Mouse (Mus musculus) kidney, embryonic 14.5 days (tissue): ENCODE data around the gene Smyd4. TPM values are rescaled to one million over a fixed set of nuclear protein-coding genes. Genes with fewer than 3 reads are reported as not detected.

Experiments
- ATAC-seq: fragments of 200-750 bp; cut with Nextera tagmentation; 2 replicates; pipeline ENCODE4 v1.8.0; 2017; ENCODE audit warnings: moderate number of reproducible peaks, mild to moderate bottlenecking, moderate TSS enrichment, moderate library complexity; ENCODE audit not compliant: low FRiP score, low TSS enrichment
- H3K27ac ChIP-seq: fragments of 300-500 bp; sonication (generic); 2 replicates; pipeline ENCODE4 v1.5.1; 2014; ENCODE audit warnings: low read depth, mild to moderate bottlenecking, low read length, moderate library complexity, mixed read lengths
- H3K27me3 ChIP-seq: fragments of 300-500 bp; sonication (generic); 2 replicates; pipeline ENCODE4 v1.6.1; 2014; ENCODE audit warnings: mild to moderate bottlenecking, low read length; ENCODE audit not compliant: control insufficient read depth, insufficient read depth
- H3K36me3 ChIP-seq: fragments of 300-500 bp; sonication (generic); 2 replicates; pipeline ENCODE4 v1.6.1; 2014; ENCODE audit warnings: low read length, mixed read lengths; ENCODE audit not compliant: control insufficient read depth, insufficient read depth
- H3K4me1 ChIP-seq: fragments of 300-500 bp; sonication (generic); 2 replicates; pipeline ENCODE4 v1.6.1; 2014; ENCODE audit warnings: low read length, mixed read lengths; ENCODE audit not compliant: control insufficient read depth, insufficient read depth
- H3K4me2 ChIP-seq: fragments of 300-500 bp; sonication (generic); replicated peaks from 2 replicates; pipeline ENCODE4 v1.6.1; 2014; ENCODE audit warnings: low read depth, mild to moderate bottlenecking, low read length
- H3K4me3 ChIP-seq: fragments of 300-500 bp; sonication (generic); 2 replicates; pipeline ENCODE4 v1.5.1; 2014; ENCODE audit warnings: mild to moderate bottlenecking, low read length
- H3K9ac ChIP-seq: fragments of 300-500 bp; sonication (generic); 2 replicates; pipeline ENCODE4 v1.6.1; 2014; ENCODE audit warnings: low read depth, mild to moderate bottlenecking, low read length, moderate library complexity
- H3K9me3 ChIP-seq: fragments of 300-500 bp; sonication (generic); 2 replicates; pipeline ENCODE4 v1.6.1; 2016; ENCODE audit warnings: low read length; ENCODE audit not compliant: control insufficient read depth
- WGBS: fragments of 180-500 bp; shearing (Covaris S2); extraction: QIAGEN DNeasy Blood & Tissue Kit; methylation state at CpG from one replicate; pipeline ENCODE4 v1.1.7; 2014; 5-methylcytosine and 5-hydroxymethylcytosine counted together
- polyA plus RNA-seq: library from polyadenylated mRNA; unstranded; fragments of >200 nt; fragmentation: Nextera tagmentation; extraction: Ambion mirVana; gene quantifications from 2 replicates; pipeline ENCODE4 v1.2.1, GENCODE M21; 2014

The Smyd4 gene
- polyA plus RNA-seq, 1 experiment from 2014 or later, result 17.8 TPM

DNA sequence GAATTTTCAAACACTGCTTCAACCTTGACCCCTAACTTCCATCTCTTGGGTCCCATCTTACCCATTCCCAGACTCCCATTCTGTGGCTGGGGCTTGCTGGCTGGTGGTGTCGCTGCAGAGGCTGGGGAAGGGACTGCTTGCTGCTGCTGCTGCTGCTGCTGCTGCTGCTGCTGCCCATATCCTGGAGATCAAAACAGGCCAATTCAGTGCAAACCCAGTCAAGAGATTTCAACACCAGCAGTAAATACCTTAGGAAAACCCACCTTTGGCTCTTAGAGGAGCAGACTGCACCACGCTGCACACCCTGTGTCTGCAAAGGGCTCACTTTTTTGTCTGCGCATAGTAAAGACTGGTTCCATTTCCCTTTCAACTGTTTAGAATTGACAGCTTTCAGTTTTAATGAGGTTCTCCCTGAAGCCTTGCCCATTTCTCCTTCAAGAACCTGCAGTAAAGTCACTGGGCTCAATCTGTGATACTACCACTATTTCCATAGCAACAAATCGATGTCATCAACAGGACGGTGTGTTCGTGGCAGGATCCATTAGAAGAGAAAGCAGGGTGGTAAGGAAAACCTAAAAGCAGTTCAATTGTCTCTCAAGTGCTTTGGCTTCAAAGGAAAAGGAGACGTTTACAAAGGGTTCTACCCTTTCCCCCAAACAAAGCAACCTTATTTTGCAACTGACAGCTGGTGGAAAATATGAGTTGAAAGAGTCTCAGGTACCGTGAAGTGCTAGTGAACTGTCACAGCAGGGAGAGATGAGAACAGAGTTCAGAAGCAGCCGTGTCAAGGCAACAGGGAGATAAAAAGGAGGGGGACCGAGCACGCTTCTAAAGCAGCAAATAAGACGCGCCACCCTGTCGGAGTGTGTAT, 29.6 kb upstream of the Smyd4 start:
- no peak for ATAC-seq
- 67% methylated on average over 14 of the region's 14 CpGs for WGBS
- Histone ChIP-seq H3K27me3 (no peaks in the 10 kb centered on the region), H3K36me3 (peaks cover 35% of the 10 kb centered on the region), H3K4me1 (0 out of 2 replicates have a peak, but pooled peaks cover 3% of the 10 kb centered on the region), H3K9ac (no peak overlapping the region), H3K27ac (no peak overlapping the region), H3K4me2 (no peak overlapping the region), H3K9me3 (no peaks in the 10 kb centered on the region), H3K4me3 (no peak overlapping the region)

DNA sequence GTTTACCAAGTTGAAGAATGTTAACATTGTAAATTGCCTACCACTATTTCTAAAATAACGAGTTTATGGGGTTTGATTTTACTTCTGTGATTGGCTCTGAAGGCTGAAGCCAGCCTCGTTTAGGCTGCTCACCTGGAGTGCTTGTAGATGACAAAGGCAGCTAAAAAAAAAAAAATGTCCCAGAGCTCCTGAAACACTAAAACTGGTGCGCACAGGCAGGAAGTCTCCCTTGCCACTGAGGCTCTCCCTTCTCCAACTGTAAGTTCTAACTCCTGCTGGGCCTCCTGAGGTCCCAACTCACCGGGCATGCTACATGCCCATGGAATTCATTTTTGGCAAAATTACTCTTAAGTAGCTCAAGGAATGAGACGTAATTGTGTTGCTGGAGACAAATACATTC, 29.0 kb upstream of the Smyd4 start:
- 65% methylated on average over 5 of the region's 5 CpGs for WGBS
- no peaks in the 10 kb centered on the region for H3K9me3 ChIP-seq
- no peak for ATAC-seq

GRCm38 (mm10) chr11:75323326-75323737, 24.9 kb upstream of the Smyd4 start:
- peaks cover 12% of the 10 kb centered on the region; the same call in 1 of the 2 replicates for H3K4me1 ChIP-seq
- no peak for ATAC-seq
- H3K9ac ChIP-seq, result no peak overlapping the region
- 75% methylated on average over 8 of the region's 8 CpGs for WGBS
- H3K4me3 ChIP-seq, result no peak overlapping the region
- peaks cover 9% of the 10 kb centered on the region; the same call in 1 of the 2 replicates for H3K36me3 ChIP-seq
- H3K9me3 ChIP-seq, result no peaks in the 10 kb centered on the region
- H3K27me3 ChIP-seq, result no peaks in the 10 kb centered on the region
- no peak overlapping the region for H3K4me2 ChIP-seq
- no peak overlapping the region for H3K27ac ChIP-seq

More for the DNA sequence above, 29.0 kb upstream of the Smyd4 start:
- Histone ChIP-seq H3K4me3 (no peak overlapping the region), H3K4me1 (0 out of 2 replicates have a peak, but pooled peaks cover 3% of the 10 kb centered on the region), H3K4me2 (no peak overlapping the region), H3K36me3 (peaks cover 29% of the 10 kb centered on the region), H3K27ac (no peak overlapping the region), H3K9ac (no peak overlapping the region), H3K27me3 (no peaks in the 10 kb centered on the region)

- H3K4me2 ChIP-seq, result no peak overlapping the region
- ATAC-seq, result no peak
- no peak overlapping the region for H3K4me3 ChIP-seq
- H3K27me3 ChIP-seq, result no peaks in the 10 kb centered on the region
- H3K9me3 ChIP-seq, result no peaks in the 10 kb centered on the region
- 90% methylated on average over 2 of the region's 2 CpGs for WGBS
- peaks cover 12% of the 10 kb centered on the region; the same call in 1 of the 2 replicates for H3K4me1 ChIP-seq
- no peak overlapping the region for H3K9ac ChIP-seq
- no peak overlapping the region for H3K27ac ChIP-seq
- H3K36me3 ChIP-seq, result peaks cover 10% of the 10 kb centered on the region; the same call in 1 of the 2 replicates
These were observed 23.8 kb upstream of the Smyd4 start for GRCm38 (mm10) chr11:75324433-75324832.

DNA sequence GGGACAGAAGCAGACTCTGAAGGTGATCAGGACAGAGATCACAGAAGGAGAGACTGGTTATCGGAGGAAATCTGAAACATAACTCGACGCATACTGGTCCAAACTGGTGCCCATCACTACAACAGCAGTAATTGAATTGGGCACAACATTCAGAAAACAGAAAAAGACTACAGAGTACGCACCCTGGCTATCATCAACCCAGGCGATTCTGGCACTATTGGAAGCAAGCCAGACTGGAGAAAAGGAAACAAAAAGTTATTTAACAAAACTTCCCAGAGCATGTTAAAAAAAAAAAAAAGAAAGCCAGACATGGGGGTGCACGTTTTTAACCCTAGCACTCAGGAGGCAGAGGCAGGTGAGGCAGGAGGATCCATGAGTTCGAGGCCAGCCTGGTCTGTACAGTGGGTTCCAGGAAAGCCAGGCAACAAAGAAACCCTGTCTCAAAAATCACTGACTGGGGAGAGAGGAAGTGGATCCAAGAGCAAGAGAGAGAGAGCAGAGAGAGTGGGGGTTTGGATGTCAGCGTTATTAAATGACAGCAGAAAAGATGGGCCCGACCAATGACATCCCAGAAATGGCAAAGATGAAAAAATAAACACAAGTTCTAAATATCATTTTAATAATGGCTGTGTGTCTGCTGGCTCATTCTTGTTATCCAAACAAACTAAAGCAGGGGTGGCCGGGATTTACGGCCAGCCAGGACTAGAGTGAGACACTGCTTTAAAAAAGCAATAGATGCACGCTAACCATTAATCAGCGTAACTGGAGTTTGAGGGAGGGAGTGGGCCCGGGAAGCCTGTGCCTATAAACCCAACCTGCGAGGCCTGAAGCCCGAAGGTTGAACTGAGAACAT, 22.9 kb upstream of the Smyd4 start:
- Histone ChIP-seq H3K4me2 (no peak overlapping the region), H3K4me1 (peaks cover 12% of the 10 kb centered on the region; the same call in 1 of the 2 replicates), H3K9me3 (no peaks in the 10 kb centered on the region), H3K4me3 (no peak overlapping the region), H3K27ac (no peak overlapping the region), H3K36me3 (peaks cover 12% of the 10 kb centered on the region; the same call in 1 of the 2 replicates), H3K9ac (0 out of 2 replicates have a peak overlapping the region, but pooled peaks have one; percentile 18), H3K27me3 (no peaks in the 10 kb centered on the region)
- no peak for ATAC-seq
- WGBS, result 49% methylated on average over 16 of the region's 16 CpGs

- 0 out of 2 replicates have a peak overlapping the region, but pooled peaks have one; percentile 18 for H3K9ac ChIP-seq
- ATAC-seq, result no peak
- no peaks in the 10 kb centered on the region for H3K27me3 ChIP-seq
- H3K4me1 ChIP-seq, result peaks cover 12% of the 10 kb centered on the region; the same call in 1 of the 2 replicates
- peaks cover 15% of the 10 kb centered on the region; the same call in 1 of the 2 replicates for H3K36me3 ChIP-seq
- H3K9me3 ChIP-seq, result no peaks in the 10 kb centered on the region
- H3K4me2 ChIP-seq, result no peak overlapping the region
- no peak overlapping the region for H3K27ac ChIP-seq
- WGBS, result 57% methylated on average over 7 of the region's 7 CpGs
- no peak overlapping the region for H3K4me3 ChIP-seq
These were observed 22.3 kb upstream of the Smyd4 start for GRCm38 (mm10) chr11:75325969-75326311.

DNA sequence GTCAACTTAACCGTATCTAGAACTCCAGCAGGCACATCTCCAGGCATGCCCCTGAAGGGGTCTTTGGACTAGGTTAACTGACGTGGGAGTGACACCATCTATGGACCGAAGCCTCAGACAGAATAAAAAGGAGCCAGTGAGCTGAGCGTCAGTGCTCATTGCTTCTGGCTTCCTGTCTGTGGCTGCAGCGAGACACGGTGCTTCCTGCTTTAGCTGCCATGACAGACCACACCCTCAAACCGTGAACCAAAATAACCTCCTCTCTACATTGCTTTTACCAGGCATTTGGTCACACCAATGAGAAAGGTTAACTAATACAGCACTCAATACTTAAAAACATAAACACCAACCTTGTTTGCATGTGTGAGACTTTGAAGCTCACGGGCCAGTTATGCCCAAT, 11.6 kb upstream of the Smyd4 start:
- Histone ChIP-seq H3K27me3 (no peaks in the 10 kb centered on the region), H3K9ac (no peak overlapping the region), H3K4me2 (no peak overlapping the region), H3K36me3 (peaks cover 53% of the 10 kb centered on the region), H3K4me3 (no peak overlapping the region), H3K27ac (no peak overlapping the region), H3K9me3 (no peaks in the 10 kb centered on the region), H3K4me1 (no peaks in the 10 kb centered on the region)
- 67% methylated on average over 8 of the region's 8 CpGs for WGBS
- ATAC-seq, result no peak

DNA sequence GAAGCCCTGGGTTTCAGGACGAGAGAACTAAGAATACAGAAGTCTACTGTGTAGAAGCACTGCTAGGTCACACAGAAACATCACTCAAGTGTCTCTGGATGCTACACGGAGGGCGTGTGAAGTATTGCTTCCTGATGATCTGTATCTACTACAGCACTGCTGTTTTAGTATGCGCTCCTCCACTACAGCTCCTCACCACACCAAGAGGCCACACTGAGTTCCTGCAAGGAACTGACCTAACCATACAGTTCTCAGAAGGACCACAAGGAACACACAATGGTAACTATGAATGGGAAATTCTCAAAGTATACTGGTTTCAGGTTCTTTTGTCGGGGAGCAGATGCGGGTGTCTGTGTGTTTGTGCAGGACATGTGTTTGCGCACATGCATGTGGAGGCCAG, 11.0 kb upstream of the Smyd4 start:
- no peaks in the 10 kb centered on the region for H3K9me3 ChIP-seq
- no peak overlapping the region for H3K4me3 ChIP-seq
- no peak for ATAC-seq
- no peaks in the 10 kb centered on the region for H3K27me3 ChIP-seq
- H3K9ac ChIP-seq, result no peak overlapping the region
- H3K4me1 ChIP-seq, result no peaks in the 10 kb centered on the region
- 92% methylated on average over 7 of the region's 7 CpGs for WGBS
- peaks cover 49% of the 10 kb centered on the region for H3K36me3 ChIP-seq
- no peak overlapping the region for H3K4me2 ChIP-seq
- H3K27ac ChIP-seq, result no peak overlapping the region
